Mouse (Mus musculus): ENCODE data around the gene Cldn10. TPM values are rescaled to one million over a fixed set of nuclear protein-coding genes. Genes with fewer than 3 reads are reported as not detected.
"Not testable (repeated sequence)": the region's sequence is repeated elsewhere in the genome, so short reads cannot be mapped to it uniquely, and the experiment has no call there.

The Cldn10 gene
- polyA plus RNA-seq, 1 experiment from 2014 or later = 59.2 TPM

DNA sequence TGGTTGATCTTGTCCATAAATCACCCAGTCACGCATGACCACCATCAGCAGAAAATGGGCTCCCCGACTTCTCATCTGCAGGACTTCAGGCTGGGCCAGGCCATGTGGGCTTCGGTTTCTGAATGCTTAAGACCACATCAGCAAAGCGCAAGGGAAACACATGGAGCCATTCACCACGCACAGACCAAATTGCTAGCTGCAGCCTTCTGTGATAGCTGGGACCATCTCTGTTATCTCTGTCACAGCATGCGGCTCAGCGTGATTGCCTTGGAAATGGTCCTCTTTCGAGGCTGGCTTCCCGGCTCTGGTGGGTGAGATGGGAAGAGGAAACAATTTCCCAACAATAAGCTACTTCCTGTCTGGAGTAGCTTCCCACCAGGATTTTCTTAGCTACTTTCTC, 12.2 kb downstream of the Cldn10 start:
- no peak overlapping the region for H3K27ac ChIP-seq (ENCODE audit: low read length)
- TF ChIP-seq EP300 (IDR thresholded peaks at IDR 0.05) (no peak), CTCF (IDR thresholded peaks at IDR 0.05) (no peak)
- no peak for DNase-seq (ENCODE audit: low spot score)
- H3K9me3 ChIP-seq (ENCODE audit: low read length) = no peaks in the 10 kb centered on the region
- H3K9ac ChIP-seq (replicated peaks; ENCODE audit: low read depth) = no peak overlapping the region
- H3K4me3 ChIP-seq (ENCODE audit: low read depth, low read length) = no peak overlapping the region
- no peak overlapping the region for H3K4me2 ChIP-seq (replicated peaks; ENCODE audit: low read depth, low read length)
- H3K4me1 ChIP-seq (ENCODE audit: insufficient read depth, low read depth, low read length) = no peaks in the 10 kb centered on the region
- no peaks in the 10 kb centered on the region for H3K36me3 ChIP-seq (ENCODE audit: insufficient read depth, low read length)
- 59% methylated on average over 9 of the region's 9 CpGs for WGBS
- ATAC-seq = no peak
- no peaks in the 10 kb centered on the region for H3K27me3 ChIP-seq (replicated peaks; ENCODE audit: insufficient read depth, low read length)

DNA sequence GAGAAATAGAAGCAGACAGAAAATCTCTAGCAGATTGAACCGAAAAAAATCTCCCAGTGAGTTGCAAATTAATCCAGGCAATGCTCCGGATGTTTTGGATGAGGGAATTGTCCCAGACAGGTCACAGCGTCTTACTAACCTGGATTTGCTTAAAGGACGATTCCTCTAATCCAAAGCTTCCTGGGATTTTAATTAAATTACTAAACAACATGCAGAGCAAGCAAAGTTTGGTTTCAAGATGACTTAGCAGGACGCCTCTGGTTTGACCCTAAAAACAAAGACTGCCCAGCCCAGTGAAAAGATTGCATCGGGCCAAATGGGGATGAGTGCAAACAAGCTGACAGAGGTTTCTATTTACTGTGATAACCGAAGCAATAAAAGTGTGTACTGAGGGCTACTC, 16.2 kb downstream of the Cldn10 start:
- Histone ChIP-seq H3K9me3 (ENCODE audit: low read length) (no peaks in the 10 kb centered on the region), H3K4me1 (ENCODE audit: insufficient read depth, low read depth, low read length) (no peaks in the 10 kb centered on the region), H3K27ac (ENCODE audit: low read length) (no peak overlapping the region), H3K4me2 (replicated peaks; ENCODE audit: low read depth, low read length) (no peak overlapping the region), H3K27me3 (replicated peaks; ENCODE audit: insufficient read depth, low read length) (no peaks in the 10 kb centered on the region), H3K36me3 (ENCODE audit: insufficient read depth, low read length) (no peaks in the 10 kb centered on the region), H3K4me3 (ENCODE audit: low read depth, low read length) (no peak overlapping the region), H3K9ac (replicated peaks; ENCODE audit: low read depth) (no peak overlapping the region)
- ATAC-seq = no peak
- 36% methylated on average over 7 of the region's 7 CpGs for WGBS
- TF ChIP-seq EP300 (IDR thresholded peaks at IDR 0.05) = no peak
- TF ChIP-seq CTCF (IDR thresholded peaks at IDR 0.05) = no peak
- no peak for DNase-seq (ENCODE audit: low spot score)

DNA sequence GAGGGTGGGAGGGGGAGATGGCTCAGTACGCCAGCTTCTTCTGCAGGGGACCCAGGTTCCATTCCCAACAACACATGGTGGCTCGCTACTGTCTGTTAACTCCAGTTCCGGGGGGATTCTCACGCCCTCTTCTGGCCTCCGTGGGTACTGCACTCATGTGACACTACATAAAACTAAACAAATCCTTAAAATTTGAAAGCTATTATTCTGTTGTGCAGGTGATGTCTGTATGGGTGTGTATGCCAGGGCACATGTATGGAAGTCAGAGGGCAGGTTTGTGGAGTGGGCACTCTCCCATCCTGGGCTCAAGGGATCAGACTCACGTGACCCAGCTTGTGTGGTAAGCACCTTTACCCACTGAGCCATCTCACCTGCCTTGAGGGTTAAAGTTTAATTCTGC, 16.6 kb downstream of the Cldn10 start:
- no peaks in the 10 kb centered on the region for H3K9me3 ChIP-seq (ENCODE audit: low read length)
- no peak for TF ChIP-seq EP300 (IDR thresholded peaks at IDR 0.05)
- TF ChIP-seq CTCF (IDR thresholded peaks at IDR 0.05) = peak; percentile 41
- DNase-seq (ENCODE audit: low spot score) (no peak), ATAC-seq (no peak)
- no peak overlapping the region for H3K27ac ChIP-seq (ENCODE audit: low read length)
- no peaks in the 10 kb centered on the region for H3K4me1 ChIP-seq (ENCODE audit: insufficient read depth, low read depth, low read length)
- no peaks in the 10 kb centered on the region for H3K27me3 ChIP-seq (replicated peaks; ENCODE audit: insufficient read depth, low read length)
- H3K9ac ChIP-seq (replicated peaks; ENCODE audit: low read depth) = no peak overlapping the region
- WGBS = 33% methylated on average over 6 of the region's 6 CpGs
- H3K4me2 ChIP-seq (replicated peaks; ENCODE audit: low read depth, low read length) = no peak overlapping the region
- no peaks in the 10 kb centered on the region for H3K36me3 ChIP-seq (ENCODE audit: insufficient read depth, low read length)
- H3K4me3 ChIP-seq (ENCODE audit: low read depth, low read length) = no peak overlapping the region

- no peaks in the 10 kb centered on the region for H3K27me3 ChIP-seq (replicated peaks; ENCODE audit: insufficient read depth, low read length)
- no peaks in the 10 kb centered on the region for H3K36me3 ChIP-seq (ENCODE audit: insufficient read depth, low read length)
- H3K4me1 ChIP-seq (ENCODE audit: insufficient read depth, low read depth, low read length) = no peaks in the 10 kb centered on the region
- H3K9ac ChIP-seq (replicated peaks; ENCODE audit: low read depth) = no peak overlapping the region
- DNase-seq (ENCODE audit: low spot score) = no peak
- 56% methylated on average over 5 of the region's 5 CpGs for WGBS
- TF ChIP-seq CTCF (IDR thresholded peaks at IDR 0.05) = no peak
- no peak for TF ChIP-seq EP300 (IDR thresholded peaks at IDR 0.05)
- ATAC-seq = no peak
- H3K4me2 ChIP-seq (replicated peaks; ENCODE audit: low read depth, low read length) = no peak overlapping the region
- H3K9me3 ChIP-seq (ENCODE audit: low read length) = no peaks in the 10 kb centered on the region
- H3K27ac ChIP-seq (ENCODE audit: low read length) = no peak overlapping the region
- H3K4me3 ChIP-seq (ENCODE audit: low read depth, low read length) = no peak overlapping the region
Measured at GRCm38 (mm10) chr14:118807653-118808052, 19.9 kb downstream of the Cldn10 start.

DNA sequence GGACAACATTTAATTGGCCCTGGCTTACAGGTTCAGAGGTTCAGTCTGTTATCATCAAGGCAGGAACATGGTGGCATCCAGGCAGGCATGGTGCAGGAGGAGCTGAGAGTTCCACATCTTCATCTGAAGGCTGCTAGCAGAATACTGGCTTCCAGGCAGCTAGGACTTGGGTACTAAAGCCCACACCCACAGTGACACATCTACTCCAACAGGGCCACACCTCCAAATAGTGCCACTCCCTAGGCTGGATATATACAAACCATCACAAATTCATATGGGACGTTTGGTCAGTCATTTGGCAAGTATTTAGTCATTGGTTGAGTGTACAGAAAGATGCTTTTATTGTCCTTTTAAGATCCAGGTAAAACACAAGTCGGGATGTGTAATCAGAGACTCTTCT, 20.5 kb downstream of the Cldn10 start:
- not testable (repeated sequence) for H3K27me3 ChIP-seq (replicated peaks; ENCODE audit: insufficient read depth, low read length); H3K27ac ChIP-seq (ENCODE audit: low read length); H3K9me3 ChIP-seq (ENCODE audit: low read length); H3K9ac ChIP-seq (replicated peaks; ENCODE audit: low read depth); ATAC-seq; H3K4me1 ChIP-seq (ENCODE audit: insufficient read depth, low read depth, low read length); H3K4me3 ChIP-seq (ENCODE audit: low read depth, low read length); H3K4me2 ChIP-seq (replicated peaks; ENCODE audit: low read depth, low read length); H3K36me3 ChIP-seq (ENCODE audit: insufficient read depth, low read length); DNase-seq (ENCODE audit: low spot score)
- 65% methylated on average over 2 of the region's 2 CpGs for WGBS

DNA sequence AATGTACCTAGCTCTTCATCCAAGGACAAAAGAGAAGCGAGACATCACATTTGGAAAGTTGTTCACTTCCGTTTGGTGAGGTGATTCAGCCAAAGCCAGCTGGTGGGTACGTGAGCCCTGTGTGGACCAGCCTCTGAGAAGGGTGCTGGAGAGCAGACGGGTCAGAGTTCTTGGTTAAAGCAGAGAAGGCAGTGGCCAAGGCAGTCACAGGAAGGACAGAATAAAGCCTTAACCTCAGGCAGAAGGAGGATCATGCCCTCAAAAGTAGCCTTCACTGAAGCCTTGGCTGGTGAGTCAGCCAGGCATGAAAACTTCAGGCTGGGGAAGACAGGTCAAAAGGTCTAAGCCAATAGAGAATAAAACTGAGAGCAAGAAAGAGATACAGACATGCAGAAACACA, 22.0 kb downstream of the Cldn10 start:
- 81% methylated on average over 4 of the region's 4 CpGs for WGBS
- Histone ChIP-seq H3K9me3 (ENCODE audit: low read length) (no peaks in the 10 kb centered on the region), H3K9ac (replicated peaks; ENCODE audit: low read depth) (no peak overlapping the region), H3K4me2 (replicated peaks; ENCODE audit: low read depth, low read length) (no peak overlapping the region), H3K36me3 (ENCODE audit: insufficient read depth, low read length) (no peaks in the 10 kb centered on the region), H3K27me3 (replicated peaks; ENCODE audit: insufficient read depth, low read length) (no peaks in the 10 kb centered on the region), H3K27ac (ENCODE audit: low read length) (no peak overlapping the region), H3K4me1 (ENCODE audit: insufficient read depth, low read depth, low read length) (no peaks in the 10 kb centered on the region), H3K4me3 (ENCODE audit: low read depth, low read length) (no peak overlapping the region)
- DNase-seq (ENCODE audit: low spot score) (no peak), ATAC-seq (no peak)
- no peak for TF ChIP-seq EP300 (IDR thresholded peaks at IDR 0.05)
- TF ChIP-seq CTCF (IDR thresholded peaks at IDR 0.05) = no peak

- not testable (repeated sequence) for H3K4me1 ChIP-seq (ENCODE audit: insufficient read depth, low read depth, low read length); H3K9ac ChIP-seq (replicated peaks; ENCODE audit: low read depth); DNase-seq (ENCODE audit: low spot score); H3K4me3 ChIP-seq (ENCODE audit: low read depth, low read length); H3K27ac ChIP-seq (ENCODE audit: low read length); H3K9me3 ChIP-seq (ENCODE audit: low read length); ATAC-seq; H3K27me3 ChIP-seq (replicated peaks; ENCODE audit: insufficient read depth, low read length); H3K36me3 ChIP-seq (ENCODE audit: insufficient read depth, low read length); H3K4me2 ChIP-seq (replicated peaks; ENCODE audit: low read depth, low read length)
Measured at GRCm38 (mm10) chr14:118811256-118811655, 23.5 kb downstream of the Cldn10 start.

Measured in lung, postnatal 0 days (tissue).